Mouse (Mus musculus) testis, adult 2 months (tissue): Measurements from ENCODE around the gene Arhgap32.

ENCODE experiments used
- CTCF ChIP-seq: fragments of 200-500 bp; IDR thresholded peaks from 2 replicates; pipeline ENCODE4 v1.5.1; 2012; ENCODE audit warnings: low read depth, mild to moderate bottlenecking, inconsistent platforms, low read length, moderate library complexity; ENCODE audit not compliant: control insufficient read depth, insufficient read depth, insufficient replicate concordance
- POLR2A ChIP-seq: fragments of 200-500 bp; IDR thresholded peaks from 2 replicates; pipeline ENCODE4 v1.6.1; 2012; ENCODE audit warnings: low read depth, mild to moderate bottlenecking, inconsistent platforms, low read length, moderate library complexity; ENCODE audit not compliant: control insufficient read depth

DNA sequence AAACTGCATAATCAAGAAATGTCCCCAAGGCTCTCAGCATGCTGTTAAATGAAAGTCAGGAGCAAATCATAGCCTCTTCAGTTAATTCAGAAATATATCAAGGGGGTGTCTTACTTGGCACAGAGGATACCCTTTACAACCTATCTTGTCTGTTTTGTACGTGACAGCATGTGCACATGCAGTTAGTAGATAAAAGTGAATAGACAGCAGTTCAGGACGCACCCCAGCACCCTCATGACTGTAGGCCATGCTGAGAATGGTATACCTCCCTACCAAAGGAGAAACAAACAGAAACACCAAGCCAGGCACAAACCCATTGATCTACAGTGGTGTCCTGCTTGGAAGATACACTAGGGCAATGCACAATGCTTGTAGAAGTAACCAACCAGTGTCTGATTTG, 14.4 kb upstream of the Arhgap32 start:
- TF ChIP-seq CTCF (no peak), POLR2A (no peak)
